Mouse (Mus musculus) bone marrow macrophage, adult 2 months (primary cell): ENCODE data around the gene Foxj3.

ENCODE experiments used
- CTCF ChIP-seq: IDR thresholded peaks from 2 replicates; pipeline ENCODE4 v1.5.1; 2012; ENCODE audit warnings: low read depth, mild to moderate bottlenecking, low read length, moderate library complexity
- POLR2A ChIP-seq: IDR thresholded peaks from 2 replicates; pipeline ENCODE4 v1.6.1; 2012; ENCODE audit warnings: mild to moderate bottlenecking, low read depth, low read length, borderline replicate concordance

GRCm38 (mm10) chr4:119634908-119635660 is 98.3 kb downstream of the Foxj3 start:
- no peak for TF ChIP-seq CTCF
- no peak for TF ChIP-seq POLR2A
